Mouse (Mus musculus) testis, adult 2 months (tissue): ENCODE data around the gene Dntt.

Source experiments
- CTCF ChIP-seq: fragments of 200-500 bp; IDR thresholded peaks from 2 replicates; pipeline ENCODE4 v1.5.1; 2012; ENCODE audit warnings: low read depth, mild to moderate bottlenecking, inconsistent platforms, low read length, moderate library complexity; ENCODE audit not compliant: control insufficient read depth, insufficient read depth, insufficient replicate concordance
- POLR2A ChIP-seq: fragments of 200-500 bp; IDR thresholded peaks from 2 replicates; pipeline ENCODE4 v1.6.1; 2012; ENCODE audit warnings: low read depth, mild to moderate bottlenecking, inconsistent platforms, low read length, moderate library complexity; ENCODE audit not compliant: control insufficient read depth

- TF ChIP-seq POLR2A: no peak
- no peak for TF ChIP-seq CTCF
These were observed 2.1 kb upstream of the Dntt start for GRCm38 (mm10) chr19:41027024-41027423.
